Mouse (Mus musculus) CH12.LX (cell line): ENCODE results near the gene Cstad. TPM values are rescaled to one million over a fixed set of nuclear protein-coding genes. Genes with fewer than 3 reads are reported as not detected.

ENCODE experiments used
- DNase-seq: peaks from one replicate; pipeline ENCODE4 v3.0.0-alpha.2; 2013; ENCODE audit errors: extremely low read depth
- H3K27ac ChIP-seq: 2 replicates; pipeline ENCODE4 v1.5.1; 2012; ENCODE audit warnings: low read depth, mild to moderate bottlenecking, control low read depth, moderate library complexity; ENCODE audit not compliant: insufficient read depth
- H3K27me3 ChIP-seq: replicated peaks from 2 replicates; pipeline ENCODE3; 2012; ENCODE audit warnings: inconsistent platforms
- H3K36me3 ChIP-seq, 2 experiments: replicated peaks in 1 of 2; 2 replicates each; pipeline versions ENCODE3 to v1.6.1; 2012; ENCODE audit warnings: inconsistent platforms in 1 of 2, low read length in 1 of 2, mild to moderate bottlenecking in 1 of 2, mixed read lengths in 1 of 2, moderate library complexity in 1 of 2; ENCODE audit not compliant: control insufficient read depth in 1 of 2, insufficient read depth in 1 of 2
- H3K4me1 ChIP-seq, 2 experiments: 2 replicates each; pipeline ENCODE4 v1.6.1; 2012; ENCODE audit warnings: inconsistent platforms in 1 of 2, moderate library complexity in 1 of 2; ENCODE audit not compliant: insufficient read depth in 2 of 2, control insufficient read depth in 1 of 2
- H3K4me2 ChIP-seq: 2 replicates; pipeline ENCODE4 v1.6.1; 2012; ENCODE audit warnings: low read depth, mild to moderate bottlenecking, control low read depth; ENCODE audit not compliant: poor library complexity, insufficient read depth, severe bottlenecking
- H3K4me3 ChIP-seq, 3 experiments: fragments of 150-350 bp in 1 of 3; sonication (generic) in 1 of 3; replicated peaks in 1 of 3; 2 replicates each; pipeline versions ENCODE3 to v1.5.1; 2011 to 2012; ENCODE audit warnings: low read depth in 2 of 3, low read length in 2 of 3, mild to moderate bottlenecking in 2 of 3, moderate library complexity in 2 of 3, control low read depth in 1 of 3, improper control_type of control experiment in 1 of 3, inconsistent platforms in 1 of 3, mixed read lengths in 1 of 3; ENCODE audit not compliant: poor library complexity in 1 of 3
- H3K79me2 ChIP-seq: replicated peaks from 2 replicates; pipeline ENCODE4 v1.6.1; 2012; ENCODE audit warnings: mild to moderate bottlenecking, moderate library complexity; ENCODE audit not compliant: control insufficient read depth, poor library complexity, insufficient read depth, severe bottlenecking; ENCODE audit errors: extremely low read depth
- H3K9ac ChIP-seq: 2 replicates; pipeline ENCODE4 v1.6.1; 2012; ENCODE audit warnings: low read depth, mild to moderate bottlenecking, control low read depth, moderate library complexity; ENCODE audit not compliant: insufficient read depth
- H3K9me3 ChIP-seq: replicated peaks from 2 replicates; pipeline ENCODE3; 2012; ENCODE audit warnings: low read length, inconsistent platforms, mixed read lengths
- BHLHE40 ChIP-seq: IDR thresholded peaks from 2 replicates; pipeline ENCODE4 v1.6.1; 2011; ENCODE audit warnings: mild to moderate bottlenecking, low read depth, low read length, improper control_type of control experiment
- CHD1 ChIP-seq: IDR thresholded peaks from 2 replicates; pipeline ENCODE4 v1.6.1; 2012; ENCODE audit warnings: low read depth, low read length, improper control_type of control experiment, inconsistent platforms
- CHD2 ChIP-seq: IDR thresholded peaks from 2 replicates; pipeline ENCODE4 v1.6.1; 2011; ENCODE audit warnings: low read length, improper control_type of control experiment
- CTCF ChIP-seq, 2 experiments: IDR thresholded peaks in 1 of 2; conservative IDR thresholded peaks in 1 of 2; 2 replicates each; pipeline ENCODE4 v1.5.1; 2011 to 2012; ENCODE audit warnings: low read depth in 2 of 2, low read length in 2 of 2, improper control_type of control experiment in 1 of 2, inconsistent platforms in 1 of 2, mild to moderate bottlenecking in 1 of 2, moderate library complexity in 1 of 2
- ELF1 ChIP-seq: IDR thresholded peaks from 2 replicates; pipeline ENCODE4 v1.6.1; 2014; ENCODE audit warnings: low read depth, mild to moderate bottlenecking, inconsistent platforms, low read length, improper control_type of control experiment
- EP300 ChIP-seq: IDR thresholded peaks from 2 replicates; pipeline ENCODE4 v1.6.1; 2011; ENCODE audit warnings: low read length, improper control_type of control experiment
- ETS1 ChIP-seq: conservative IDR thresholded peaks from 2 replicates; pipeline ENCODE4 v1.6.1; 2012; ENCODE audit warnings: low read depth, mild to moderate bottlenecking, inconsistent platforms, low read length, improper control_type of control experiment, moderate library complexity
- HCFC1 ChIP-seq: IDR thresholded peaks from 2 replicates; pipeline ENCODE4 v1.6.1; 2012; ENCODE audit warnings: low read depth, mild to moderate bottlenecking, inconsistent platforms, low read length, improper control_type of control experiment
- IRF4 ChIP-seq: IDR thresholded peaks from 2 replicates; pipeline ENCODE4 v1.6.1; 2014; ENCODE audit warnings: low read depth, mild to moderate bottlenecking, inconsistent platforms, low read length, improper control_type of control experiment
- JUN ChIP-seq: IDR thresholded peaks from 2 replicates; pipeline ENCODE4 v1.6.1; 2011; ENCODE audit warnings: low read depth, mild to moderate bottlenecking, low read length, improper control_type of control experiment, moderate library complexity; ENCODE audit not compliant: insufficient read depth
- JUND ChIP-seq: conservative IDR thresholded peaks from 2 replicates; pipeline ENCODE4 v1.6.1; 2011; ENCODE audit warnings: low read depth, low read length, improper control_type of control experiment
- MAX ChIP-seq: IDR thresholded peaks from 2 replicates; pipeline ENCODE4 v1.6.1; 2011; ENCODE audit warnings: low read length, improper control_type of control experiment
- MAZ ChIP-seq: IDR thresholded peaks from 2 replicates; pipeline ENCODE4 v1.6.1; 2012; ENCODE audit warnings: low read depth, mild to moderate bottlenecking, inconsistent platforms, low read length, improper control_type of control experiment, moderate library complexity
- MEF2A ChIP-seq: IDR thresholded peaks from 2 replicates; pipeline ENCODE4 v1.6.1; 2014; ENCODE audit warnings: low read depth, mild to moderate bottlenecking, inconsistent platforms, low read length, improper control_type of control experiment, borderline replicate concordance
- NELFE ChIP-seq: IDR thresholded peaks from 2 replicates; pipeline ENCODE4 v1.6.1; 2011; ENCODE audit warnings: low read depth, low read length, improper control_type of control experiment
- NRF1 ChIP-seq: IDR thresholded peaks from 2 replicates; pipeline ENCODE4 v1.6.1; 2014; ENCODE audit warnings: low read depth, mild to moderate bottlenecking, inconsistent platforms, low read length, improper control_type of control experiment, moderate library complexity
- POLR2A ChIP-seq: IDR thresholded peaks from 2 replicates; pipeline ENCODE4 v1.6.1; 2011; ENCODE audit warnings: low read depth, mild to moderate bottlenecking, improper control_type of control experiment, low read length
- RAD21 ChIP-seq: IDR thresholded peaks from 2 replicates; pipeline ENCODE4 v1.6.1; 2011; ENCODE audit warnings: low read depth, mild to moderate bottlenecking, low read length, improper control_type of control experiment, moderate library complexity
- RCOR1 ChIP-seq: conservative IDR thresholded peaks from 2 replicates; pipeline ENCODE4 v1.6.1; 2012; ENCODE audit warnings: low read depth, mild to moderate bottlenecking, inconsistent platforms, low read length, improper control_type of control experiment
- SIN3A ChIP-seq: IDR thresholded peaks from 2 replicates; pipeline ENCODE4 v1.6.1; 2012; ENCODE audit warnings: low read length, improper control_type of control experiment, inconsistent platforms
- TBP ChIP-seq: conservative IDR thresholded peaks from 2 replicates; pipeline ENCODE4 v1.6.1; 2011; ENCODE audit warnings: low read depth, low read length, improper control_type of control experiment
- TCF12 ChIP-seq: IDR thresholded peaks from 2 replicates; pipeline ENCODE4 v1.6.1; 2014; ENCODE audit warnings: low read depth, mild to moderate bottlenecking, inconsistent platforms, low read length, improper control_type of control experiment
- UBTF ChIP-seq: IDR thresholded peaks from 2 replicates; pipeline ENCODE4 v1.6.1; 2012; ENCODE audit warnings: low read depth, mild to moderate bottlenecking, inconsistent platforms, low read length, improper control_type of control experiment, moderate library complexity
- USF1 ChIP-seq: IDR thresholded peaks from 2 replicates; pipeline ENCODE4 v1.6.1; 2014; ENCODE audit warnings: low read depth, mild to moderate bottlenecking, inconsistent platforms, low read length, improper control_type of control experiment
- USF2 ChIP-seq: conservative IDR thresholded peaks from 2 replicates; pipeline ENCODE4 v1.6.1; 2011; ENCODE audit warnings: low read depth, low read length, improper control_type of control experiment
- ZKSCAN1 ChIP-seq: IDR thresholded peaks from 2 replicates; pipeline ENCODE4 v1.6.1; 2012; ENCODE audit warnings: low read depth, inconsistent platforms, low read length, improper control_type of control experiment, borderline replicate concordance
- ZMIZ1 ChIP-seq: IDR thresholded peaks from 2 replicates; pipeline ENCODE4 v1.6.1; 2012; ENCODE audit warnings: low read depth, mild to moderate bottlenecking, inconsistent platforms, low read length, improper control_type of control experiment
- ZNF384 ChIP-seq: IDR thresholded peaks from 2 replicates; pipeline ENCODE4 v1.6.1; 2012; ENCODE audit warnings: low read depth, low read length, improper control_type of control experiment, inconsistent platforms
- dilution Hi-C: fragments of 300-500 bp; cut with MboI; formaldehyde crosslinking; loops from 2 replicates; pipeline ENCODE4 v1.14.3; 2020; ENCODE audit warnings: low sequenced_read_pairs; ENCODE audit not compliant: extremely low pct_unique_long_range_greater_than_20kb, extremely low pct_ligation_motif_present
- in situ Hi-C: fragments of 300-500 bp; cut with MboI; formaldehyde crosslinking; loops from 3 replicates; pipeline ENCODE4 v1.14.3; 2019; ENCODE audit warnings: low sequenced_read_pairs, low pct_ligation_motif_present, low pct_unique_long_range_greater_than_20kb, mixed read lengths
- polyA plus RNA-seq: library from polyadenylated mRNA; unstranded; fragments of >175 nt; gene quantifications from 2 replicates; pipeline ENCODE4 v1.2.1, GENCODE M21; 2012; ENCODE audit warnings: low read depth; ENCODE audit not compliant: insufficient read length
- total RNA-seq, 2 experiments: library from RNA; depleted of rRNA; stranded (reverse); fragments of 300-350 nt in 1 of 2; fragments of >200 nt in 1 of 2; gene quantifications; 2 replicates each; pipeline ENCODE4 v1.2.3; 2012 to 2014

Cstad gene
- total and polyA plus RNA-seq, 3 experiments: 0.29 to 0.51 TPM; not detected in 1

- Histone ChIP-seq H3K9me3 (no peaks in the 10 kb centered on the region), H3K4me2 (no peak overlapping the region), H3K79me2 (no peaks in the 10 kb centered on the region), H3K9ac (no peak overlapping the region), H3K36me3 (no peaks in the 10 kb centered on the region), H3K27ac (no peak overlapping the region), H3K4me3 (no peak overlapping the region), H3K27me3 (peaks cover 3% of the 10 kb centered on the region), H3K4me1 (peaks cover 3 to 9% of the 10 kb centered on the region in 2 experiments; a peak in 1 of 4 replicates)
- dilution Hi-C loops: no loop called here
- TF ChIP-seq EP300 (no peak), IRF4 (no peak), MEF2A (no peak), MAX (no peak), POLR2A (no peak), NRF1 (no peak), ZKSCAN1 (no peak), JUN (no peak), ELF1 (no peak), JUND (no peak), SIN3A (no peak), ZMIZ1 (no peak), BHLHE40 (no peak), HCFC1 (no peak), RCOR1 (no peak), UBTF (no peak), CHD2 (no peak)
- in situ Hi-C loops: no loop called here
- no peak for DNase-seq
Observed at GRCm38 (mm10) chr2:30556495-30556894, 38.3 kb upstream of the Cstad start.

GRCm38 (mm10) chr2:30559552-30559951 lies 35.3 kb upstream of the Cstad start:
- no peak overlapping the region for H3K4me3 ChIP-seq
- in situ Hi-C loops: no loop called here
- no peak overlapping the region for H3K9ac ChIP-seq
- H3K36me3 ChIP-seq: no peaks in the 10 kb centered on the region
- no peaks in the 10 kb centered on the region for H3K9me3 ChIP-seq
- H3K79me2 ChIP-seq: no peaks in the 10 kb centered on the region
- dilution Hi-C loops: no loop called here
- no peak overlapping the region for H3K27ac ChIP-seq
- H3K4me2 ChIP-seq: no peak overlapping the region
- no peak for DNase-seq
- peaks cover 7% of the 10 kb centered on the region for H3K27me3 ChIP-seq
- H3K4me1 ChIP-seq: no peaks in the 10 kb centered on the region
- no peak for TF ChIP-seq RCOR1
- TF ChIP-seq ZNF384: no peak
- TF ChIP-seq ELF1: no peak
- TF ChIP-seq CHD1: no peak
- no peak for TF ChIP-seq NELFE
- no peak for TF ChIP-seq TBP
- TF ChIP-seq TCF12: no peak
- no peak for TF ChIP-seq MAZ
- no peak for TF ChIP-seq EP300
- TF ChIP-seq ZKSCAN1: no peak
- TF ChIP-seq MEF2A: no peak
- no peak for TF ChIP-seq ETS1
- no peak for TF ChIP-seq UBTF
- no peak for TF ChIP-seq CTCF (conservative IDR thresholded peaks at IDR 0.05 in 1 of 2, IDR thresholded peaks at IDR 0.05 in 1 of 2; ENCODE audit: low read depth in 2 of 2, low read length in 2 of 2)
- no peak for TF ChIP-seq USF2
- TF ChIP-seq USF1: no peak
- no peak for TF ChIP-seq MAX
- TF ChIP-seq BHLHE40: no peak
- TF ChIP-seq CHD2: no peak
- no peak for TF ChIP-seq RAD21
